Mouse (Mus musculus): Measurements from ENCODE around the gene Cant1. TPM values are rescaled to one million over a fixed set of nuclear protein-coding genes. Genes with fewer than 3 reads are reported as not detected.

Gene Cant1
- polyA plus RNA-seq, 1 experiment from 2014 or later = 30.9 TPM

GRCm38 (mm10) chr11:118364021-118364420, 54.9 kb downstream of the Cant1 start:
- H3K36me3 ChIP-seq = no peaks in the 10 kb centered on the region
- ATAC-seq (ENCODE audit: low FRiP score, low read depth) = no peak
- H3K4me1 ChIP-seq = peaks cover 7% of the 10 kb centered on the region; the same call in 1 of the 2 replicates

GRCm38 (mm10) chr11:118362971-118363518, 55.8 kb downstream of the Cant1 start:
- H3K4me2 ChIP-seq (replicated peaks) = no peak overlapping the region
- 0 out of 2 replicates have a peak overlapping the region, but pooled peaks have one; percentile 11 for H3K9ac ChIP-seq (replicated peaks)

More at GRCm38 (mm10) chr11:118364021-118364420, 54.9 kb downstream of the Cant1 start:
- H3K9me3 ChIP-seq = no peaks in the 10 kb centered on the region
- no peak overlapping the region for H3K9ac ChIP-seq (replicated peaks)
- no peaks in the 10 kb centered on the region for H3K27me3 ChIP-seq
- no peak overlapping the region for H3K4me3 ChIP-seq
- 89% methylated on average over 4 of the region's 4 CpGs for WGBS
- no peak overlapping the region for H3K27ac ChIP-seq (replicated peaks)
- no peak overlapping the region for H3K4me2 ChIP-seq (replicated peaks)

DNA sequence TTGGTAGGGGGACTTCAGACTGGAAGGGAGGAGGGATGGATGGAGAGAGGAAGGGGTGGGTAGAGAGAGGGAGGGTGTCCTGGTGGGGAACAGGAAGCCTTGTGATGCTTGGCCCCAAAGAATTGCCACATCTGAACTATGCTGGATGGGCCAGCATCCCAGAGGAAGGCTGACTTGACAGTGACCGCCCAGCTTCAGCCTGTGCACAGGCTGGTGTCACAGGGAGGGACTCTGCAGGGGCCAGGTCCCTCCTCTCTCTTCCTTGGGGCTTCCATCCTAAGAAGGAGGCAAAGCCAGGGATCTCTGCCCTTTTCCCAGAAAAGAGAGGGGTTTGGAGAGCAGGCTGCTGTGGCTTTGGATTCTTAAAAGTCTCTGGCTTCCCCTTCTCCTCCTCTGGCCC, 56.4 kb downstream of the Cant1 start:
- no peak overlapping the region for H3K9ac ChIP-seq (replicated peaks)
- ATAC-seq (ENCODE audit: low FRiP score, low read depth) = no peak
- no peaks in the 10 kb centered on the region for H3K27me3 ChIP-seq
- H3K4me2 ChIP-seq (replicated peaks) = no peak overlapping the region
- peaks cover 7% of the 10 kb centered on the region; the same call in 1 of the 2 replicates for H3K4me1 ChIP-seq
- no peaks in the 10 kb centered on the region for H3K9me3 ChIP-seq
- H3K4me3 ChIP-seq = no peak overlapping the region
- H3K27ac ChIP-seq (replicated peaks) = no peak overlapping the region
- no peaks in the 10 kb centered on the region for H3K36me3 ChIP-seq
- WGBS = 67% methylated on average over 1 of the region's 1 CpGs

More at GRCm38 (mm10) chr11:118362971-118363518, 55.8 kb downstream of the Cant1 start:
- 7% methylated on average over 8 of the region's 8 CpGs for whole genome bisulfite sequencing
- ATAC-seq (ENCODE audit: low FRiP score, low read depth) = no peak
- no peak overlapping the region for H3K4me3 ChIP-seq
- H3K36me3 ChIP-seq = no peaks in the 10 kb centered on the region
- H3K27me3 ChIP-seq = no peaks in the 10 kb centered on the region
- H3K9me3 ChIP-seq = no peaks in the 10 kb centered on the region
- peaks cover 7% of the 10 kb centered on the region; the same call in 1 of the 2 replicates for H3K4me1 ChIP-seq
- H3K27ac ChIP-seq (replicated peaks) = no peak overlapping the region

- Histone ChIP-seq H3K9me3 (no peaks in the 10 kb centered on the region), H3K4me1 (peaks cover 7% of the 10 kb centered on the region), H3K27ac (replicated peaks) (no peak overlapping the region), H3K27me3 (no peaks in the 10 kb centered on the region), H3K4me2 (replicated peaks) (no peak overlapping the region), H3K36me3 (no peaks in the 10 kb centered on the region), H3K9ac (replicated peaks) (no peak overlapping the region), H3K4me3 (no peak overlapping the region)
- ATAC-seq (ENCODE audit: low FRiP score, low read depth) = no peak
- WGBS = 74% methylated on average over 10 of the region's 10 CpGs
Observed at GRCm38 (mm10) chr11:118360907-118361341, 58.0 kb downstream of the Cant1 start.

- no peak for ATAC-seq (ENCODE audit: low FRiP score, low read depth)
- H3K9ac ChIP-seq (replicated peaks) = no peak overlapping the region
- no peak overlapping the region for H3K27ac ChIP-seq (replicated peaks)
- H3K4me1 ChIP-seq = peaks cover 11% of the 10 kb centered on the region
- H3K27me3 ChIP-seq = no peaks in the 10 kb centered on the region
- H3K4me3 ChIP-seq = no peak overlapping the region
- H3K9me3 ChIP-seq = no peaks in the 10 kb centered on the region
- H3K36me3 ChIP-seq = no peaks in the 10 kb centered on the region
- WGBS = 87% methylated on average over 7 of the region's 7 CpGs
- no peak overlapping the region for H3K4me2 ChIP-seq (replicated peaks)
Observed at GRCm38 (mm10) chr11:118360491-118360890, 58.4 kb downstream of the Cant1 start.

Other genes starting within 250 kb of the Cant1 start
- 28.3 and 28.5 TPM in 2 replicates for gene Cyth1, start 170.5 kb downstream of the Cant1 start, polyA plus RNA-seq (2016; fragmentation: Nextera tagmentation; extraction: Ambion mirVana)
- gene Usp36, start 128.8 kb downstream of the Cant1 start, polyA plus RNA-seq (2016; fragmentation: Nextera tagmentation; extraction: Ambion mirVana) = 17.6 and 20.8 TPM in 2 replicates
- 0.18 and 0.40 TPM in 2 replicates for gene Cep295nl, start 76.6 kb downstream of the Cant1 start, polyA plus RNA-seq (2016; fragmentation: Nextera tagmentation; extraction: Ambion mirVana)
- gene Timp2, start 63.3 kb downstream of the Cant1 start, polyA plus RNA-seq (2016; fragmentation: Nextera tagmentation; extraction: Ambion mirVana) = 49.4 and 50.3 TPM in 2 replicates
- 1.7 and 1.8 TPM in 2 replicates for gene Lgals3bp, start 17.0 kb downstream of the Cant1 start, polyA plus RNA-seq (2016; fragmentation: Nextera tagmentation; extraction: Ambion mirVana)
- gene C1qtnf1, start 9.1 kb upstream of the Cant1 start, polyA plus RNA-seq (2016; fragmentation: Nextera tagmentation; extraction: Ambion mirVana) = 2.7 and 3.3 TPM in 2 replicates
- 6.9 and 7.3 TPM in 2 replicates for gene Engase, start 57.7 kb upstream of the Cant1 start, polyA plus RNA-seq (2016; fragmentation: Nextera tagmentation; extraction: Ambion mirVana)

Data from midbrain, embryonic 12.5 days (tissue).